Mouse (Mus musculus) brain, embryonic 14.5 days (tissue): ENCODE measurements at regions not wholly inside any gene's neighbourhood (a gene's known extent, or its start where the extent isn't known, plus 50 kb on each side); places are given as distances from the start of the nearest gene placed in this dataset.

Source experiments
- DNase-seq: peaks from one replicate; pipeline ENCODE4 v3.0.0-alpha.2; 2011; ENCODE audit warnings: low read depth
- CTCF ChIP-seq: fragments of 200-500 bp; IDR thresholded peaks from 2 replicates; pipeline ENCODE4 v1.5.1; 2012; ENCODE audit warnings: inconsistent platforms, mild to moderate bottlenecking, moderate library complexity, borderline replicate concordance; ENCODE audit not compliant: insufficient read depth, insufficient read length; ENCODE audit errors: extremely low read depth
- POLR2A ChIP-seq: fragments of 200-500 bp; IDR thresholded peaks from 2 replicates; pipeline ENCODE4 v1.6.1; 2012; ENCODE audit warnings: mild to moderate bottlenecking, inconsistent platforms, borderline replicate concordance; ENCODE audit not compliant: poor library complexity, insufficient read depth, insufficient read length, severe bottlenecking; ENCODE audit errors: extremely low read depth

GRCm38 (mm10) chr6:10354135-10354534, 1405.9 kb downstream of the Nxph1 start:
- no peak for DNase-seq

DNA sequence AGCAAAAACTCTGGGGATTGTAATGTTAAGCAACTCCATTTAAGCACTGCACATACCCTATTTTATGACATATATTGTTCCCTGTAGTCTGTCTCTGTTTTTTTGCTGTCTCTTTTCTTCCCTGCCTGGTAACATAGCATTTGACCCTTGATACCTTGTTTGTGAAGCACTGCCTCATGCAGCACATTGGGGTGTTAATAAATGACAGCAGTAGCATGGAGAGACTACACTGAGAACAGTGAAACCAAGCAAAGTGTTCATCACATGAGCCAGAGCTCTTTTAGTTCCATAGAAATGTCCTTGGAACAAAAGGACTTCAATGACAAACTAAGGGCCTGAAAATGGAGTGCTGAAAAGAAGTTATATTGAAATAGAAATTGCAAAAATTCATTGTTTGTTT, 1416.9 kb downstream of the Nxph1 start:
- DNase-seq = no peak
- TF ChIP-seq POLR2A (no peak), CTCF (no peak)

More at GRCm38 (mm10) chr6:10354135-10354534, 1405.9 kb downstream of the Nxph1 start:
- no peak for TF ChIP-seq CTCF
- TF ChIP-seq POLR2A = no peak

GRCm38 (mm10) chr6:10374468-10374867, 1426.2 kb downstream of the Nxph1 start:
- DNase-seq = no peak
- no peak for TF ChIP-seq CTCF
- TF ChIP-seq POLR2A = no peak

DNA sequence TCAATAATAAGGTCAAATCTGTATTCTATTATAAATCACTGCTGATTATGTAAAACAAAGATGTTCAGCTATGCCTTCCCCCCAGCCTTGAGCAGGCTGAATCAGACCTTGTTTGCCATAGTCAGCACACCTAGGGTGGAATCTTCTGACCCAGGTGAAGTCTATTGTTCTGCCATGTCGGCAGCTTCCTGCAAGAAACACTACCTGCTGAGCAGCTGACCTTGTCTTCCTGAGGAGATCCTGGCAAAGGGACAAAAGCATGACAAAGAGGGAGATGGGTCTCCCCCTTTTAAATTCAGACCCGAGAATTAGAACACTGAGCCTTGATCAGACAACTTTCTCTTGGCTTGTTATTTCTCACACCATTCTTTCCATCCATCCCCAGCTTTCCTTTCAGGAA, 1476.4 kb downstream of the Nxph1 start:
- TF ChIP-seq POLR2A (no peak), CTCF (no peak)
- DNase-seq = no peak

GRCm38 (mm10) chr6:10425506-10425905, 1477.3 kb downstream of the Nxph1 start:
- peak; percentile 12 for DNase-seq
- TF ChIP-seq CTCF (no peak), POLR2A (no peak)

GRCm38 (mm10) chr6:10443206-10443605, 1464.1 kb downstream of the Ndufa4 start:
- TF ChIP-seq CTCF = no peak
- no peak for TF ChIP-seq POLR2A
- no peak for DNase-seq

GRCm38 (mm10) chr6:10456044-10456443, 1451.3 kb downstream of the Ndufa4 start:
- TF ChIP-seq CTCF = no peak
- TF ChIP-seq POLR2A = no peak

GRCm38 (mm10) chr6:10468967-10469366, 1438.3 kb downstream of the Ndufa4 start:
- TF ChIP-seq POLR2A (no peak), CTCF (no peak)
- no peak for DNase-seq

More at GRCm38 (mm10) chr6:10456044-10456443, 1451.3 kb downstream of the Ndufa4 start:
- no peak for DNase-seq
